Mouse (Mus musculus) embryonic stem cell, embryonic (primary cell): ENCODE measurements around the gene Lgr4.

Experiments used
- CTCF ChIA-PET, 4 experiments: fragments of 300-600 bp in 2 of 4; fragments of 350-600 bp in 2 of 4; sonication (Branson Sonifier 250); formaldehyde crosslinking; loops; one replicate each; lab custom pipeline; 2022; ENCODE audit warnings: inconsistent platforms in 2 of 4; lab: Charles Lee
- POLR2A ChIA-PET, 4 experiments: fragments of 300-600 bp in 2 of 4; fragments of 350-600 bp in 2 of 4; sonication (Branson Sonifier 250); formaldehyde crosslinking; loops; one replicate each; lab custom pipeline; 2022; ENCODE audit warnings: antibody characterized with exemption in 4 of 4, inconsistent platforms in 1 of 4; lab: Charles Lee

Gene Lgr4

DNA sequence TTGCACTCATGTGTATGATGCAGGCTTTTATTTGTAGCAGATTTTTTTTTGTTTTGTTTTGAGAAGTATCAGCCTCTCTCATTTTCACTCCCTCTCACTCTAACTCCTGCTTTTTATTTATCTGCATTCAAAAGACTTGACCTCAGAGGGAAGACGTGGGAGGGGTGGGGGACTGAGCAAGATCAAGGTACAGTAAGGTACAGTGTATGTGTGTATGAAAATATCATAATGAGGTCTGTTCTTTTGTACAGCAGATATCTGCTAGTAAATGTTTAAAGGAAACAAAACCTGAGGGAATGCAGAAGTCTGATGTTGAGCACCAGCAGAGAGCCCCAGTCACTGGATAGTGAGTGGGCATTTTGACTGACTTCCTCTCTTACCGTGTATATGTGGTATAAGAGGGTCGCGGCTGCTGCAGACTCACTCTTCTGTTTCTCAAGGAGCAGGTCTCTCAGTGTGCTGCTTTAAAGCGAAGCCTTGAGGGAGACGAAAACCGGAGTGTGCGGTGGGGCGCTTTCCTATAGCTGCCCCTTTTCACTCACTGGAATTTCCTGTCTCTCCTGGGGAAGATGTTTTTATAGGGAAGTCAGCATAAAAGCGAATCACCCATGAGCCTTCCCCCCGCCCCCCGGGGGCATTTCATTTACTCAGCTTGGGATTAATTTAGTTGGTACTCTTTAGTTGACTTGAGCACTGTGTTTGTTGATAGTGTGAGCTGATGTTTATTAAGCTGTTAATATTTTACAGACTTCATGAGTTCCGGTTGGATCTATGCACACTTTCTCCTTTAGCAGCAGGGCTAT is 14.7 kb downstream of the Lgr4 start:
- ChIA-PET POLR2A (interaction anchor here in 2 of 4 experiments (0.6 to 1.2 kb wide), 7 partner anchors 11 to 297 kb away, joined by 3 to 5 read pairs (median 4); partner anchors contain the start of gene Lgr4 (in 2 of the 2)), CTCF (interaction anchor here in 1 of 4 experiments (0.6 kb wide), 1 partner anchor 42 kb away, joined by 4 read pairs; the partner anchor contains the start of gene Lin7c)

DNA sequence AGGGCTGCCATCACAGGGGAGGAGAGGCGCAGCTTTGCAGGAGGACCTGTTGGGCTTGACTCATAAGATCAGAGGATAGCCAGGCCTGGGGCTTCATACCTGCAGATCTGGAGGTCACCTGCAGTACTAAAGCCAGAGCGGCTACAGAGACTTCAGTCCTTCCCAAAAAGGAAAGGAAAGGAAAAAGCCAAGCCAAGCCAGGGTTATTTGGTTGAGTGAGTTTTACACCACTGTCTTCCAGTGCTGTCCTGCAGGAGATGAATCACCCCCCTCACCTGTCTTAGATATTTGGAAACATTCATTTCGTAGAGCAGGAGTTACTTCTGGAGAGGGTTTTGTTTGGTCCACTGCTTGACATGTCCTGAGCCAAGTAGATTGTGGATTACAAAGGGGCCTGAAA is 15.7 kb downstream of the Lgr4 start:
- ChIA-PET CTCF (interaction anchor here in 1 of 4 experiments (1.0 kb wide), 1 partner anchor 29 kb away, joined by 7 read pairs; no protein-coding TSS in a partner anchor), POLR2A (interaction anchor here in 2 of 4 experiments (0.6 to 1.6 kb wide), 12 partner anchors 9 to 296 kb away, joined by 3 to 7 read pairs (median 4); partner anchors contain the start of gene Lgr4 (in 2 of the 2))

DNA sequence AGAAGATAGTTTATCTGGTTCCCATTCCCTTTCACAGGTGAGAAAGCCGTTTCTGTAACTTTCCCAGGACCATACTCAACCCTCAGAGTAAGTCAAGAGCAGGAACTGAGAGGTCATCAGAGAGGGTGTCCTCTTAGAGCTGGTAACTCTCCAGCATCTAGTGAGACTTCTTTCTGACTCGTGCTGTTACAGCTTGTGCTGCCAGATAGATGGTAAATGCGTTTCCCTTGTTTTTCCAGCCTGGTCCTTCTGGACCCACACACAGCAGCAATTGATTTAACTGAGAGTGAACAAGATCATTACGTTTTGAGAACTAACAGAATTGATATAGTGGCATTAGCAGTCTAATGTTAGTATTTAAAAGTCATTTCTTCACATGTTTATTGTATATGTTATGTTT is 16.6 kb downstream of the Lgr4 start:
- ChIA-PET POLR2A (interaction anchor here in 3 of 4 experiments (0.7 to 1.6 kb wide), 8 partner anchors 8 to 21 kb away, joined by 3 to 7 read pairs (median 4); partner anchors contain the start of gene Lgr4 (in 2 of the 3)), CTCF (interaction anchor here in 1 of 4 experiments (1.0 kb wide), 1 partner anchor 30 kb away, joined by 7 read pairs; no protein-coding TSS in a partner anchor)

DNA sequence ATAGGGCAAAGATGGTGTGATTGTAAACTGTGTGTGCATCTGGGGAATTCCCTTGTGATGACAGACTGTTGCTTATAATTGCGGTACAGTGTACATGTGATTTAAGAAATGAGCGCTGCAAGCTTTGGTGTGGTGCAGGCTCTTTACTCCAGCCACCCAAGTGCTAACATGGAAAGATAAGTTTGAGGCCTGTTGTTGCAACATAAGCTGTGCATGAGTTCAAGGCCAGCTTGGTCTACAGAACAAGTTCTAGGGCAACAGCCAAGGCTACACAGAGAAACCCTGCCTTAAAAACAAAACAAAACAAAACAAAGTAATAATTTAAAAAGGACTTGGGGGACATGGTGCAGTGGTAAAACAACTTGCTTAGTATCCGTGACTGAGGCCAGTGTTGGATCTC is 17.7 kb downstream of the Lgr4 start:
- ChIA-PET CTCF (interaction anchor here in 1 of 4 experiments (0.6 kb wide), 1 partner anchor 57 kb away, joined by 3 read pairs; no protein-coding TSS in a partner anchor), POLR2A (interaction anchor here in 3 of 4 experiments (0.8 to 2.3 kb wide), 10 partner anchors 8 to 22 kb away, joined by 3 to 19 read pairs (median 4); partner anchors contain the start of gene Lgr4 (in 2 of the 3))

DNA sequence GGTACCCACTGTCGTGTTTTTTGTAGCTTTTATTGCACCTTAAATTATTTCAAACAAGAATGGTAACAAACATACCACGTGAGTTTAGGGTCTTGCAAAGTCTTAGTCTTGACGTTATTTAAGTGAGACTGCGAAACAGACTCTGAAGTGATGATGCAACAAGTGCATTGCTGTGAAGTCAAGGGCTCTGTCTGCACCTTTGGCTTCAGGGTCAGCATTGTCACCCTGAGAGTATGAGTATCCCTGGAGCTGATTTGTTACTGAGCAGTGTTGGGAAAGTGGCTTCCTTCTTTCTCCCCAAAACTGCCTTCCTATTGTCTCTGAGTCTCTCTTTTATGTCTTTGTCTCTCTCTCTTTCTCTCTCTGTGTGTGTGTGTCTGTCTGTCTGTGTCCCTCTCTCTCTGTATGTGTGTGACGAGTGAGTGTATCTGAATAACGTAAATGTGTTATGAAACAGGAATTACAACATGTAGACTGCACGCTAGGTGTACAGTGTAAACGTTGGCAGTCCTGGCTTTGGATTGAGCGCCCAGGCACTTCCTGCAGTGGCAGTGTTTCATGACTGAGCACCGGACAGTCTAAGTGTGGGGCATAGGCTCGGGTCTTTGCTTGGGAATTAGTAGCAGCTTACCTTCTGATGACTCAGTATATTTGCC is 18.4 kb downstream of the Lgr4 start:
- POLR2A ChIA-PET: interaction anchor here in 2 of 4 experiments (0.8 to 2.3 kb wide), 10 partner anchors 8 to 23 kb away, joined by 3 to 19 read pairs (median 4); partner anchors contain the start of gene Lgr4 (in 2 of the 2)
- CTCF ChIA-PET: interaction anchor here in 1 of 4 experiments (0.6 kb wide), 1 partner anchor 56 kb away, joined by 3 read pairs; no protein-coding TSS in a partner anchor

DNA sequence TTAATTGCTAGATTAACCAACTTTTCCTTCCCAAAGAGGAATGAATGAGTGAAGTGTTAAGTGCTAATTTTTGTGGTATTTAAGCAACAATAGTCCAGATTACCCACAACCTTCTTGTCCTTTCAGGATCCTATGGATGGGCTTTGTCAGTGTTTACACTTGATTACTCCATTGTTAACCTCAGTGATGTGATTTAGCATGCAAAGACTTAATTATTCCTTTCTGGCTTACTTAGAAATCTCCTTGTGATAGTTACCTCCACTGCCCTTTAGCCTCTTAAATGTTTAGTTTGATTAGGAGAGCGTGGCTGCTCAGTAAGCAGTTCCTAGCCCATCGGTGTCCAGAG is 18.9 kb downstream of the Lgr4 start:
- POLR2A ChIA-PET: interaction anchor here in 2 of 4 experiments (0.7 to 2.3 kb wide), 10 partner anchors 8 to 23 kb away, joined by 3 to 19 read pairs (median 4); partner anchors contain the start of gene Lgr4 (in 2 of the 2)
- CTCF ChIA-PET: no interaction called here

DNA sequence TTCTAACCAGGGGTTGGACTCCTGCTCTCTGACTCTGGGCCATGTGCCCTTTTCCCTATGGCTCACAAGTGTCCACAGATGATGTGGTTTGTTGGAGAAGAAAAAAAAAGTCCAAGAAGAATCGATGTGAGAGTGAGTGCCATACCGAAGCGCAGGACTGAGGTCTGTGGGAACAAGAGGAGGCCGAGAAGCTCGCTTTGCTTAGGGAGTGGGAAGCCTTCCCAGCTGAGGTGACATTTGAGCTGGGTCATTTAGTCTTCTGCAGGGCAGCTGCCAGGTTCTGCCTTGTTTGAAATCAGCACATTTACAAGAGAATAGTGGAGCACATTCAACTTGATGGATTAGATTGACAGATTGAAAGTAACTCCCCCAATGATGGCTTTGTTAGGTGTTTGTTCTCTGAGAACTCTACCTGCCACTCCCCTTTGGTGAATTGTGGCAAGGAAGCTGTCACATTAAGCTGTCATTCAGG is 24.6 kb downstream of the Lgr4 start:
- CTCF ChIA-PET: interaction anchor here (0.6 to 1.5 kb wide), 5 partner anchors 23 to 448 kb away, joined by 3 to 10 read pairs (median 5); partner anchors contain the start of gene Lgr4 (in 1 of the 4)
- POLR2A ChIA-PET: interaction anchor here (0.6 to 9.1 kb wide), 32 partner anchors 8 to 661 kb away, joined by 3 to 209 read pairs (median 6); partner anchors contain the start of genes Lgr4 (in 3 of the 4), Lin7c (in 2 of the 4), Ccdc34 (in 1 of the 4) and Kif18a (in 1 of the 4)

DNA sequence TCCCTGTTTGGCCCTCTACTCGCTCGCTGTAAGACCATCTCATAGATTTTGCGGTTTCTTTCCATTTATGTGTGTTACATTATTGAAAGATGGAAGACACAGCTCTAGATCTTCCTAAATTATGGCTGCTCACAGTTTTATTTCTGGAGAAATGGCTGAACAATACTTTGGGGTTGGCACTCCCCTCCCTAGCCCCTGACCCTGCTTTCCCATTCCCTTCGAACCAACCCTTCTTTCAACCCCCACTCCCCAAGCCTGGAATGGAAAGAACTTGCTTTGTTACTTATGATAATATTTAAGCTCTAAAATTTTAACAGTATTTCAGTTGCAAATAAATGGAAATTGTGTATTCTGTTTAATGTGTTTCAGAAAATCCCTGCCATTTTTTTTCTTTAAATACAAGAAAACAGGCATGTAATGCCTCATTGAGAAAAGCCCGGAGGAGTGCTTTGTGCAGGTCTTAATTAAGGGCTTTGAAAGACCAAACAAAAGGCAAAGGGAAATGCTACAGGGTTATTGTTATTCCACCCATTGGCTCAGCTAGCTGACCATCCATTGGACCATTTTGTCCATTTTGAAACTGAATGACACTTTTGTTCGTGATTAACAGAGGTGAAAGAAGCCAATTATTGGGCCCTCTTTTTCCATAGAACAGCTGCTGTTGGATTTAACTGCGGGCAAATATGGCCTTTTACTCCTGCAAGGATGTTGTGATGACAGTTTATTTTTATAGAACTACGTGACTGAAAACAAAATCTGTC is 25.5 kb downstream of the Lgr4 start:
- CTCF ChIA-PET: interaction anchor here in 2 of 4 experiments (1.5 to 2.4 kb wide), 3 partner anchors 39 kb away, joined by 3 to 7 read pairs (median 6); no protein-coding TSS in a partner anchor
- POLR2A ChIA-PET: interaction anchor here (0.6 to 9.1 kb wide), 37 partner anchors 7 to 662 kb away, joined by 3 to 209 read pairs (median 5); partner anchors contain the start of genes Lgr4 (in 3 of the 4), Lin7c (in 2 of the 4), Ccdc34 (in 1 of the 4) and Kif18a (in 1 of the 4)

DNA sequence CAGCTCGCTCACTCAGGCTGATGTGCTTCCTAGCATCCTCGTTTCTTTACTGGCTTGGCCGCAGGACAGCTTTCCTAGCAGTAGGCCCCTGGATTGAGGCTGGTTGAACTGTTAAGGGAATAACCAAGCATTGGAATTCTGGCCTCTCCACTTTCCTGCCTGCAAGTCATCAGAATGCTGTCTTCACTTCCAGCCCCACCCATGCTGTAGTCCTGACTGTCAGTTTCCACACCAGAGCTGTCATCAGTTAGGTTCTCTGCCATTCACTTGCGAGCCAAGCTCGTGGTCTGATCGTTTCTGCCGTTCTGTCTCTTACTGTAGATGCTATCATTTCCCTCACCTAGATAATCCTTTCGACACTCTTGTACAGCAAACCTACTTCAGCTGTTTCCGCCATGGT is 27.5 kb downstream of the Lgr4 start:
- ChIA-PET POLR2A (interaction anchor here in 3 of 4 experiments (0.7 to 9.1 kb wide), 16 partner anchors 8 to 72 kb away, joined by 3 to 209 read pairs (median 4); partner anchors contain the start of genes Lgr4 (in 3 of the 3) and Ccdc34 (in 1 of the 3)), CTCF (interaction anchor here in 2 of 4 experiments (1.2 to 2.4 kb wide), 2 partner anchors 41 kb away, joined by 3 to 7 read pairs; no protein-coding TSS in a partner anchor)

DNA sequence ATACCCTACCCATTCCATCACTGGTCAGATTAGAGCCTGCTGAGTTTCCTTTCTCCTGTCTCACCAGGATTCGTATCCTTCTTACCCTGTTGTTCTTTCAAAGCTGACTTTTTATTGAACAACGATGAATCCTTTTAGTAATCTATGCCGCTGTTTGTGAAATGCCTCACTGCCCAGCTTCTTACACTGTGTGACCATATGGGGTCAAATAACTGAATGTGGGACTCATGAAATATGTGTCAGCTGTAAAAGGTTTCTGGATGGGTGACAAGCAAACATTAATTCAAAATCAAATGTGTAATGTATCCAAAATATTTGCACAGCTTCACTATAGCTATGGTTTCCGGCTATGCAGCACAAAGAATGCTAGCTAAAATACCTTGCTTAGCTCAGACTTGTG is 28.1 kb downstream of the Lgr4 start:
- ChIA-PET CTCF (interaction anchor here in 2 of 4 experiments (1.2 to 2.4 kb wide), 2 partner anchors 41 kb away, joined by 3 to 7 read pairs; no protein-coding TSS in a partner anchor), POLR2A (interaction anchor here in 3 of 4 experiments (0.7 to 9.1 kb wide), 9 partner anchors 10 to 72 kb away, joined by 3 to 209 read pairs (median 4); partner anchors contain the start of genes Lgr4 (in 3 of the 3) and Ccdc34 (in 1 of the 3))

DNA sequence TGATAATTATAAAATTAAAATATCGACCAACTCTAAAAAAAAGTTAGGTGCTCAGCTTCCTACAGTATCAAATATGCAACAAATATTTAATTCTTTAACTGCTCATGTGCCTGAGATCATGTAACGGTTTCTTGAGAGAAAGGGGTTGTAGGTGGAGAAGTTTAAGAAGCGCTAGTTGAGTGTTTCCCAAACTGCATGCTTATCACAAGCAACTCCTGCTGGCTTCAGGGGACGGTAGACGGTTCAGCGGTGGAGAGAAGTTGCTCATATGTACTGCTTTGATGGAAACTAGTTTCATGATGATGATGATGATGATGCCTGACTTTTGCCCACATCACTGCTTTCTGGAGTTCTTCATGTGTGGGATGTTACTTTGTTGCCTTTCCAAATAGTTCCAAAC is 29.0 kb downstream of the Lgr4 start:
- POLR2A ChIA-PET: interaction anchor here in 1 of 4 experiments (9.1 kb wide), 1 partner anchor 28 kb away, joined by 209 read pairs; the partner anchor contains the start of gene Lgr4
- CTCF ChIA-PET: no interaction called here

DNA sequence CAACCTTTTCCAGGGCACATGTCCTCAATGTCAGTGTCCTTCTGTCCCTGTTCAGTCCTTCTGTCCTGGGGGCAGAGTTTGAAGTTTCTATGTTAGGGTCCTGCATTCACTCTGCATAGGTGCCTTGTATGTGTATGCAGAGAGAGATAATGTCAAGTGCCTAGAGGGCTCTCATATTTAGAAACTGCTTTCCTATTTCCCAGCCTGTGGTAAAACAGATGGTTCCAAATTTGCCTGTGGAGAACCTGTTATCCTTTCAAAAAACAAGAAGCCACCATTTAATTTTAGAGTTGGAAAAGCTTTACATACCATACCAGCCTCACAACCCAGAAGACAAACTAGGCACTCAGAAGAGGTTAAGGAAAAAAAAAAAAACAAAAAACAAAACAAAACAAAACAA is 32.1 kb downstream of the Lgr4 start:
- POLR2A ChIA-PET: interaction anchor here in 1 of 4 experiments (2.2 kb wide), 1 partner anchor 32 kb away, joined by 7 read pairs; the partner anchor contains the start of gene Lgr4
- CTCF ChIA-PET: no interaction called here

DNA sequence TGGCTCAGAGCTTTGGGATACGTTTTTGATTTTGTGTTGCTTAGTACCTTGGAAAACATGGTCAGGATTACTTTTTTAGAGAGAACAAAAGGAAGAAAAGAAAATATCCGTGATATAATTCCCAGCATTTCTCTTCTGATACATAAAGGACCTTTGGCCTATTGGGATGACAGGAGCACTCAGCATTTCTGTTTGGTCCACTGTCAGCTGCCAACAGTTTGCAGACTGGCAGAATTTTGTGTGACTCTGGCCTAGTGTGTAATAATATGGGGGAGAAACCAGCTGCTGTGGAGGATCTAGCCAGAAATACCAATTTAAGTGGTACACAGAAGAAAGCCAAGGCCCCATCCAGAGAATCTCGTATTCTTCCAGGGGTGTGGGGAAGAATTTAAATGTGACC is 32.9 kb downstream of the Lgr4 start:
- ChIA-PET POLR2A (interaction anchor here in 3 of 4 experiments (0.6 to 4.3 kb wide), 7 partner anchors 9 to 33 kb away, joined by 3 to 37 read pairs (median 4); partner anchors contain the start of gene Lgr4 (in 2 of the 3)), CTCF (interaction anchor here in 1 of 4 experiments (0.5 kb wide), 1 partner anchor 82 kb away, joined by 3 read pairs; no protein-coding TSS in a partner anchor)

DNA sequence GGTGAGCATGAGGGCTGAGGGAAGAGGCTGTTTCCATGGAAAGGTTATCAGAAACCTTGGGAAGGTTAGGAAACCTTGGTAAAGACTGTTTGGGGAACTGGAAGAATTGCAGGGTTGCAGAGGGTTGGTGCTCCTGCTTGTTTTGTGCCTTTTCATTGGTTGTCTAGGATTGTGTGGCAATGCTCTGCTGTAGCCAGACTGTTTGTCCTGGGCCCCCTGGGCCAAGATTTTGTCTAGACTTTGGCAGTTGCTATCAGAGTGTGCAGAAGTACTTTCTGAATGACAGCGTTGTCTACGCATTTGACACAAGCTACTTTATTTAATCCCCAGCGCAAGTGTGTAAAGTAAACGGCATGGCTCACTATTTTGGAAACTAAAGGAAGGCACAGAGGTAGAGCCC is 33.6 kb downstream of the Lgr4 start:
- ChIA-PET CTCF (interaction anchor here in 1 of 4 experiments (0.5 kb wide), 1 partner anchor 82 kb away, joined by 3 read pairs; no protein-coding TSS in a partner anchor), POLR2A (interaction anchor here in 3 of 4 experiments (0.6 to 4.3 kb wide), 11 partner anchors 9 to 47 kb away, joined by 3 to 37 read pairs (median 4); partner anchors contain the start of gene Lgr4 (in 2 of the 3))

DNA sequence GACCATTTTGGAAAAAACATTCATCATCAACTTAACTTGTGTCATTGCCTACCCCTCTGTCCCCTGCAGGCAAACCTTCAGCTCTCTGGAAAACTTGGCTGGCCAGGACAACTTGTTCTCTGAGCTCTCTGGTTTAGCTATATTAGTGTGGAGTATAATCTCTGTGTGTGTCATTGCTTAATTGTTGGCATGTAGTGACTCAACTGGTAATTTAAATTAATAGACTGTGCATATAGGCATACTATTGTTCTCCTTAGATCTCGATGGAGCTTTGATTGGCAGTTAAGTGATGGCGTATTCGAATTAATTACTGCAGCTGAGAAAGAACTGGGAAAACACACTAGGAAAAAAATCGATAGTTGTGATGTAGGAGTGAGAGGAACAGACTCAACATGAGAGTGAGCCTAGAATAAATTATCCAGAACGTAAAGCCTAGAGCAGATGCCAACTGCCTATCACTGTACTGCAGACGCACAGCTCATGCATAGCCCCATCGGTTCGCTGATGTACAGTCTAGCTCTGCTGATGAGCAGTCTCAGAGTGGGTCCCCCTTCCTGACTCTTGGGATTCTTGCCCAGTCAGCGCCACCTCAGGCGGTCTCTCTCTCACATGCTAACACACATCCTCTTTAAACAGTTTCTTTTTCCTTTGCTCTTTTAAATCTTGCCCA is 35.7 kb downstream of the Lgr4 start:
- ChIA-PET POLR2A (interaction anchor here in 2 of 4 experiments (0.5 to 4.3 kb wide), 11 partner anchors 9 to 60 kb away, joined by 3 to 37 read pairs (median 4); partner anchors contain the start of gene Lgr4 (in 1 of the 2)), CTCF (no interaction called here)

DNA sequence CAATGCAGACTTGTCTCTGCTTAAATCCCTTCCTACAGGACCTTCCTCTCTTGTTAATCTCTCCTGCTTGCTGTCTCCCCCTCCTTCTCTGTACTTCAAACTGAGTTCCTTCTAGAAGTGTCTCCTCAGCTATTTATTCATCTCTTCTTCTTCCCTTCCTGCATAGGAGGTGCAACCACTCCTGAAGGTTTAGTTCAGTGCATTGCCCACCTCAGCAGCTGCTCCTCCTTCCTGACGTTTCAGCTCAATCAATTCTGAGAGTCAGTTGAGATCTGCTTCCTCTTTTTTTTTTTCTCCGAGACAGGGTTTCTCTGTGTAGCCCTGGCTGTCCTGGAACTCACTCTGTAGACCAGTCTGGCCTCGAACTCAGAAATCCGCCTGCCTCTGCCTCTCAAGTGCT is 36.4 kb downstream of the Lgr4 start:
- ChIA-PET POLR2A (interaction anchor here in 2 of 4 experiments (0.8 to 4.3 kb wide), 3 partner anchors 11 to 34 kb away, joined by 5 to 37 read pairs (median 12); no protein-coding TSS in a partner anchor), CTCF (no interaction called here)
